Mouse (Mus musculus): ENCODE measurements around the gene Vmn1r130. TPM values are rescaled to one million over a fixed set of nuclear protein-coding genes. Genes with fewer than 3 reads are reported as not detected.
"Not testable (repeated sequence)": the region's sequence is repeated elsewhere in the genome, so short reads cannot be mapped to it uniquely, and the experiment has no call there.

Gene Vmn1r130
- total RNA-seq (2021), result not detected
- long read RNA-seq, experiment 1, result 0 reads
- long read RNA-seq, experiment 2, result 0 reads

DNA sequence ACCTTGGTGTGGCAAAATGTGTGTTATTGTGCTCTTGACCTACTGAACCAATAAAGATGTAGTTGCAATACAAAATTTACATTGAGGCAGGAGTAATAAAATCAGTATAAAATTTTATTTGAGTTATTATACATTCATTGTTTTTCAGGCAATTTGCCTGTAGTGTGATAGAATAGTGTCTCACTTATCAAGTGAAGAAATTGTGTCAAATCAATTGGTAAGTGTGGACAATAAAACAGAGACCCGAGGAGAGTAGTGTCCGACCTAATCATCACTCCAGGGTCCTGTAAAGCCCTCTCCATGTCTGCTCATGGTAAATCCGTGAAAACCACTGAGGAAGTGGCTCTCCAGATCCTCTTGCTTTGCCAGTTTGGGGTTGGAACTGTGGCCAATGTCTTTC is at the start of gene Vmn1r130:
Vmn1r130 (plus strand) TSS at position 301 of the 400 bp plus-strand sequence.
- not testable (repeated sequence) for DNase-seq

DNA sequence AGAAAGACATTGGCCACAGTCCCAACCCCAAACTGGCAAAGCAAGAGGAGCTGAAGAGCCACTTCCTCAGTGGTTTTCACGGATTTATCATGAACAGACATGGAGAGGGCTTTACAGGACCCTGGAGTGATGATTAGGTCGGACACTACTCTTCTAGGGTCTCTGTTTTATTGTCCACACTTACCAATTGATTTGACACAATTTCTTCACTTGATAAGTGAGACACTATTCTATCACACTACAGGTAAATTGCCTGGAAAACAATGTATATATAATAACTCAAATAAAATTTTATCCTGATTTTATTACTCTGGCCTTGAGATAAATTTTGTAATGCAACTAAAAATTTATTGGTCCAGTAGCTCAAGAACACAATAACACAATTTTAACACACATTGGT is 34.4 kb downstream of the Vmn1r130 start, which contains the start of gene Vmn1r131:
Vmn1r131 (minus strand) TSS at position 101 of the 400 bp plus-strand sequence.
- DNase-seq, result not testable (repeated sequence)

Other genes with a start within 250 kb of the Vmn1r130 start
- gene Vmn1r125, start 239.6 kb upstream of the Vmn1r130 start, total RNA-seq (2021), result not detected
- gene Vmn1r126, start 210.3 kb upstream of the Vmn1r130 start, total RNA-seq (2021), result not detected
- not detected for gene Vmn1r127, start 191.9 kb upstream of the Vmn1r130 start, total RNA-seq (2021)
- gene Vmn1r128, start 162.4 kb upstream of the Vmn1r130 start, total RNA-seq (2021), result not detected
- gene Vmn1r129, start 150.5 kb upstream of the Vmn1r130 start, total RNA-seq (2021), result not detected
- gene Gm6882, start 79.0 kb upstream of the Vmn1r130 start, total RNA-seq (2021), result not detected
- gene Vmn1r131, start 34.3 kb downstream of the Vmn1r130 start, total RNA-seq (2021), result not detected
- gene Vmn1r132, start 102.3 kb downstream of the Vmn1r130 start, total RNA-seq (2021), result not detected
- gene Gm4175, start 249.7 kb downstream of the Vmn1r130 start, total RNA-seq (2021), result not detected

Measured in adrenal gland, postnatal 36 days (tissue).